Mouse (Mus musculus) C2C12 (cell line): ENCODE measurements around the gene Ahcyl2.

Source experiments
- CTCF ChIP-seq: IDR thresholded peaks from one replicate; pipeline ENCODE4 v1.5.1; 2011; ENCODE audit not compliant: control insufficient read depth, insufficient read depth, insufficient read length
- FOSL1 ChIP-seq: IDR thresholded peaks from one replicate; pipeline ENCODE4 v1.8.0; 2011; ENCODE audit warnings: mild to moderate bottlenecking, low read length; ENCODE audit not compliant: poor library complexity, insufficient read depth, severe bottlenecking
- MYOG ChIP-seq: IDR thresholded peaks from one replicate; pipeline ENCODE4 v1.6.1; 2011; ENCODE audit not compliant: control insufficient read depth, insufficient read length; ENCODE audit errors: extremely low read depth

- TF ChIP-seq CTCF (no peak), MYOG (no peak), FOSL1 (no peak)
Observed at GRCm38 (mm10) chr6:29729491-29729890, 38.3 kb upstream of the Ahcyl2 start.
